Mouse (Mus musculus): ENCODE results near the gene Tdrd6. TPM values are rescaled to one million over a fixed set of nuclear protein-coding genes. Genes with fewer than 3 reads are reported as not detected.

Tdrd6 gene
- total and polyA plus RNA-seq, 2 experiments from 2014 or later, result 0.11 TPM; not detected in 1

DNA sequence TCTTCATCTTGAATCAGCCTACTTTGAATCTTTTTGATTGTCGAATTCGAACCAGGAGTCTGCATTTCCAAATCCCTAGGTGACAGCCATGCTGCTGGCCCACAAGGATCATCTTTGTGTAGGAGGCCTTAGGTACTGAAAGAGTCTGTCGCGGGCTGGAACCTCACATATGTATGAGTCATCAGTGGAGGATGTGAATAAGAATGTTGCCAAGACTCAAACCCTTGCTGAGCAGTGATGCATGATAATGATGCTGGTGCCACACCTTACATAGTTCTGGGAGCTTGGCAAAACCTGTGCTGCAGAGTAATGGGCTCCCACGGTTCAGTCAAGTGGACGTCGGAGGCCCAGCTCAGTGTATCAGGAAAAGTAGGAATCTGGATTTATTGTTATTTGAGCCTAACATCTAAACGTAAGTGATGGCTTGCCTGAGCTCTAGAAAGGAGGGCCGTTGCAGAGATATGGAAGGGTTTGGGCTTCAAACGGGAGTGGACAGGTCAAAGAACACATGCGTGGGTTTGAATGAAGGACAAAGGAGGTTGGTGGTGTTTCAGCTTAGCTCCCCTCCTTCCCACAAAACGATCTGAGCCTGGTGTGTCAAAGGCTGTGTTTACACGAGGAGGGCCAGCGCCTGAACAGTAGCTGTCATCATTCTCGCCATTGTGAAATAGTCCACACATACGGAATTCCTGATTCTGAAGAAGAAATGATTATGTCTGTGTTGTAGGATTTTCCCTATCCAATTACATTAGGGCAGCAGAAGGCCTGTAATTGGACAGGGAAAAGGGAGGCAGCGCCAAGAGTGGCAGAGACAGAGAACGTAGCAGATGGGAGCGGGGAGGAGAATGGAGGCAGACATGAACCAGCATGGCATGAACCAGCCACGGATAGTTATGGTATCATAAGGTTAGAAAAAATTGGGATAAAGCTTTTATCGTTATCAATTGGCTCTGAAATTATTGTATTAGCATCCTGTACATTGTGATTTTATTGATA lies 37.5 kb downstream of the Tdrd6 start:
- Histone ChIP-seq H3K9me3 (replicated peaks; ENCODE audit: control insufficient read depth, low read length) (no peaks in the 10 kb centered on the region), H3K27ac (ENCODE audit: low read depth) (no peak overlapping the region), H3K4me1 (ENCODE audit: control insufficient read depth, insufficient read depth) (no peaks in the 10 kb centered on the region), H3K27me3 (ENCODE audit: control insufficient read depth, insufficient read depth, low read length) (no peaks in the 10 kb centered on the region), H3K4me2 (ENCODE audit: low read depth, low read length) (no peak overlapping the region), H3K9ac (replicated peaks; ENCODE audit: low read depth, low read length) (no peak overlapping the region), H3K36me3 (replicated peaks; ENCODE audit: control insufficient read depth, insufficient read depth, low read length) (no peaks in the 10 kb centered on the region), H3K4me3 (ENCODE audit: low read depth, low read length) (no peak overlapping the region)
- DNase-seq (ENCODE audit: low spot score) (no peak), ATAC-seq (ENCODE audit: insufficient read depth, low read depth) (no peak)
- WGBS, result 78% methylated on average over 21 of the region's 21 CpGs
- TF ChIP-seq EP300 (IDR thresholded peaks at IDR 0.05; ENCODE audit: low read depth), result no peak
- TF ChIP-seq CTCF (IDR thresholded peaks at IDR 0.05; ENCODE audit: low read depth), result no peak

DNA sequence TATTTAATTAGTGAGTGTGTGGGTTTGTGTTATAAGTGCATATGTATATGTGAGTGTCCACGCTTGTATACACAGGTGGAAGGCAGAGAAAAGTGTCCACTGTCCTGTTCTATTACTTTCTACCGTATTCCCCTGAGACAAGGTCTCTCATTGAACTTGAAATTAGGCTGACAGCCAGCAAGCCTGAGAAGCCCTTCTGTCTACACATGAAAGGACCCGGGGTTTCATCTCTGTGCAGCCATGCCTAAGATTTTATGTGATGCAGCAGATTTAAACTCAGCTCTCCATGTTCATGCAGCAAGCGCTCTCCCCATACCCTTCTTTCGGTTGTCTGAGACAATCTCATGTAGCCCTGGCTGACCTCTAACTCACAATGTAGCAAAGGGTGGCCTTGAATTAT lies 39.6 kb downstream of the Tdrd6 start:
- ATAC-seq (ENCODE audit: insufficient read depth, low read depth), result no peak
- TF ChIP-seq EP300 (IDR thresholded peaks at IDR 0.05; ENCODE audit: low read depth) (no peak), CTCF (IDR thresholded peaks at IDR 0.05; ENCODE audit: low read depth) (no peak)
- WGBS, result 75% methylated on average over 5 of the region's 5 CpGs

DNA sequence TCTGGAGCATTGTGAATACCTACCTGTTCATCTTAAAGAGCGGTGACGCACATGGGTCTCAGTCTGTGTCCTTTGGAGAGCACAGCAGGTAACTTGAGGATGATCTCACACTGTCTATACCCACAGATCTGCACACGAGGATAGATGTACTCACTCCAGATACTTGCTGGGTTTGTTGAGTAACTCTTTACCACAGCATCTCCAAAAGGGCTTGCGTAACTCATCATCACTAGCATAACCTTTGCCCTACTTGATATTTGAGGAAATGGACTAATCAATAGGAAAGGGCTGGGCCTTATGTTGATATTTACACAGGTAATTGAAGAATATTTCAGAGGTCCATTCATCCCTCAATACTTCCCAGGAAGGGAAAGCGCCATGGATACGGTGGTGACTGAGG lies 40.3 kb downstream of the Tdrd6 start:
- no peaks in the 10 kb centered on the region for H3K27me3 ChIP-seq (ENCODE audit: control insufficient read depth, insufficient read depth, low read length)
- DNase-seq (ENCODE audit: low spot score) (no peak), ATAC-seq (ENCODE audit: insufficient read depth, low read depth) (no peak)
- 83% methylated on average over 6 of the region's 6 CpGs for WGBS
- H3K36me3 ChIP-seq (replicated peaks; ENCODE audit: control insufficient read depth, insufficient read depth, low read length), result no peaks in the 10 kb centered on the region
- no peaks in the 10 kb centered on the region for H3K4me1 ChIP-seq (ENCODE audit: control insufficient read depth, insufficient read depth)
- no peaks in the 10 kb centered on the region for H3K9me3 ChIP-seq (replicated peaks; ENCODE audit: control insufficient read depth, low read length)
- no peak overlapping the region for H3K4me3 ChIP-seq (ENCODE audit: low read depth, low read length)
- H3K4me2 ChIP-seq (ENCODE audit: low read depth, low read length), result no peak overlapping the region
- no peak overlapping the region for H3K27ac ChIP-seq (ENCODE audit: low read depth)
- no peak overlapping the region for H3K9ac ChIP-seq (replicated peaks; ENCODE audit: low read depth, low read length)
- TF ChIP-seq EP300 (IDR thresholded peaks at IDR 0.05; ENCODE audit: low read depth) (no peak), CTCF (IDR thresholded peaks at IDR 0.05; ENCODE audit: low read depth) (no peak)

More for the DNA sequence above, 39.6 kb downstream of the Tdrd6 start:
- no peak overlapping the region for H3K4me3 ChIP-seq (ENCODE audit: low read depth, low read length)
- no peaks in the 10 kb centered on the region for H3K9me3 ChIP-seq (replicated peaks; ENCODE audit: control insufficient read depth, low read length)
- H3K4me1 ChIP-seq (ENCODE audit: control insufficient read depth, insufficient read depth), result no peaks in the 10 kb centered on the region
- no peak for DNase-seq (ENCODE audit: low spot score)
- H3K4me2 ChIP-seq (ENCODE audit: low read depth, low read length), result no peak overlapping the region
- H3K9ac ChIP-seq (replicated peaks; ENCODE audit: low read depth, low read length), result no peak overlapping the region
- no peak overlapping the region for H3K27ac ChIP-seq (ENCODE audit: low read depth)
- H3K27me3 ChIP-seq (ENCODE audit: control insufficient read depth, insufficient read depth, low read length), result no peaks in the 10 kb centered on the region
- H3K36me3 ChIP-seq (replicated peaks; ENCODE audit: control insufficient read depth, insufficient read depth, low read length), result no peaks in the 10 kb centered on the region

DNA sequence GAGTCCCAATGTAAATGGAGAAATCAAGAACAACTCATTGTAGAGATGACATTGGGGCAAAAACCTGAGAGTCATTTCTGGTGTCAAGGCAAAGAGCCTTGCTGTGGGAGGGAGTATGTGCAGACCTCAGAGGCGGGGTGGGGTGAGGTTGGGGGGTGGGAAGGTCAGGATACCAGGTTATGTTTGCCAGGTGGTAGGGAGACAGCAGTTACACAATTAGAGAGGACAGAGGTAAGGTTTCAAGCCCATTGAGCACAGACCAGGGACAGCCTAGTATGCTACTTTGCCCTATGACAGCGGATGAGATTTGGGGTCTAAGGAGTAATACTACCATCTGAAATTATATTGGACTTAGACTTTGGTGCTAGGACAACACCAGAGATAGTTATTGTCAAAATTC lies 42.8 kb downstream of the Tdrd6 start:
- no peaks in the 10 kb centered on the region for H3K4me1 ChIP-seq (ENCODE audit: control insufficient read depth, insufficient read depth)
- H3K4me3 ChIP-seq (ENCODE audit: low read depth, low read length), result no peak overlapping the region
- 91% methylated on average over 2 of the region's 2 CpGs for WGBS
- DNase-seq (ENCODE audit: low spot score) (no peak), ATAC-seq (ENCODE audit: insufficient read depth, low read depth) (no peak)
- no peak overlapping the region for H3K27ac ChIP-seq (ENCODE audit: low read depth)
- no peak overlapping the region for H3K4me2 ChIP-seq (ENCODE audit: low read depth, low read length)
- H3K9me3 ChIP-seq (replicated peaks; ENCODE audit: control insufficient read depth, low read length), result no peaks in the 10 kb centered on the region
- no peaks in the 10 kb centered on the region for H3K27me3 ChIP-seq (ENCODE audit: control insufficient read depth, insufficient read depth, low read length)
- TF ChIP-seq CTCF (IDR thresholded peaks at IDR 0.05; ENCODE audit: low read depth) (no peak), EP300 (IDR thresholded peaks at IDR 0.05; ENCODE audit: low read depth) (no peak)
- H3K36me3 ChIP-seq (replicated peaks; ENCODE audit: control insufficient read depth, insufficient read depth, low read length), result no peaks in the 10 kb centered on the region
- no peak overlapping the region for H3K9ac ChIP-seq (replicated peaks; ENCODE audit: low read depth, low read length)

DNA sequence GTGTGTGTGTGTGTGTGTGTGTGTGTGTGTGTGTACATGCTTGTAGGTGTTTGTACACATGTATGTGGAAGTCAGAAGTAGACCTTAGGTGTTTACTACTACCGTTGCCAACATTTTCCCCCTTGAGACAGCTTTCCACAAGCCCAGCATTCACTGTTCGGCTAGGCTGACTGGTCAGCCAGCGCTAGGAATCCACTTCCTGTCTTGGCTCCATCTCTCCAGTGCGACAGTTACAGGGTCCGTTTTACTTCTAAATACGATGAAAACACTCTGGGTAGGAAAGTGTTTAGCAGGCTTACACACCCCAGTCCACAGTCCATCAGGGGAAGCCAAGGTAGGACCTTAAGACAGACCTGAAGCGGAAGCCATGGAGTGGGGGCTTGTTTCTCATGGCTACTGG lies 45.3 kb downstream of the Tdrd6 start:
- H3K27ac ChIP-seq (ENCODE audit: low read depth), result no peak overlapping the region
- H3K4me2 ChIP-seq (ENCODE audit: low read depth, low read length), result no peak overlapping the region
- no peaks in the 10 kb centered on the region for H3K36me3 ChIP-seq (replicated peaks; ENCODE audit: control insufficient read depth, insufficient read depth, low read length)
- H3K4me1 ChIP-seq (ENCODE audit: control insufficient read depth, insufficient read depth), result peaks cover 8% of the 10 kb centered on the region; the same call in 1 of the 2 replicates
- ATAC-seq (ENCODE audit: insufficient read depth, low read depth) (no peak), DNase-seq (ENCODE audit: low spot score) (no peak)
- 53% methylated on average over 7 of the region's 7 CpGs for WGBS
- no peak overlapping the region for H3K4me3 ChIP-seq (ENCODE audit: low read depth, low read length)
- TF ChIP-seq EP300 (IDR thresholded peaks at IDR 0.05; ENCODE audit: low read depth) (no peak), CTCF (IDR thresholded peaks at IDR 0.05; ENCODE audit: low read depth) (no peak)
- no peak overlapping the region for H3K9ac ChIP-seq (replicated peaks; ENCODE audit: low read depth, low read length)
- no peaks in the 10 kb centered on the region for H3K27me3 ChIP-seq (ENCODE audit: control insufficient read depth, insufficient read depth, low read length)
- no peaks in the 10 kb centered on the region for H3K9me3 ChIP-seq (replicated peaks; ENCODE audit: control insufficient read depth, low read length)

Measured in heart, postnatal 0 days (tissue).